Mouse (Mus musculus) urinary bladder, postnatal 4 days (tissue): ENCODE measurements at regions not wholly inside any gene's neighbourhood (a gene's known extent, or its start where the extent isn't known, plus 50 kb on each side); places are given as distances from the start of the nearest gene placed in this dataset.

ENCODE experiments used
- DNase-seq, 2 experiments: peaks; one replicate each; pipeline ENCODE4 v3.0.0; 2021 to 2022; ENCODE audit warnings: low spot score in 2 of 2

GRCm38 (mm10) chr6:139391307-139391706 is 110.5 kb downstream of the Rergl start:
- DNase-seq = no peak

- no peak for DNase-seq
These were observed 150.8 kb downstream of the Rergl start for GRCm38 (mm10) chr6:139350939-139351338.

- no peak for DNase-seq
These were observed 176.6 kb downstream of the Rergl start for GRCm38 (mm10) chr6:139325226-139325625.

- no peak for DNase-seq
These were observed 194.1 kb downstream of the Rergl start for GRCm38 (mm10) chr6:139307651-139308050.

- no peak for DNase-seq
These were observed 197.5 kb downstream of the Rergl start for GRCm38 (mm10) chr6:139304306-139304705.

- DNase-seq = no peak
These were observed 206.1 kb downstream of the Rergl start for GRCm38 (mm10) chr6:139295701-139296100.

- no peak for DNase-seq
These were observed 222.7 kb downstream of the Rergl start for GRCm38 (mm10) chr6:139279093-139279492.

GRCm38 (mm10) chr6:139275512-139275911 is 226.3 kb downstream of the Rergl start:
- DNase-seq = no peak

GRCm38 (mm10) chr6:139253704-139254103 is 248.1 kb downstream of the Rergl start:
- DNase-seq = no peak

GRCm38 (mm10) chr6:139248920-139249547 is 252.7 kb downstream of the Rergl start:
- DNase-seq = peak; percentile 20 to 61

- no peak for DNase-seq
These were observed 275.6 kb downstream of the Rergl start for GRCm38 (mm10) chr6:139226127-139226526.

- no peak for DNase-seq
These were observed 287.3 kb downstream of the Rergl start for GRCm38 (mm10) chr6:139214488-139214887.

GRCm38 (mm10) chr6:139210256-139210655 is 291.5 kb downstream of the Rergl start:
- DNase-seq = no peak

- DNase-seq = no peak
These were observed 303.2 kb downstream of the Rergl start for GRCm38 (mm10) chr6:139198601-139199000.

- DNase-seq = no peak
These were observed 315.3 kb downstream of the Rergl start for GRCm38 (mm10) chr6:139186431-139186830.

GRCm38 (mm10) chr6:139160352-139160751 is 341.4 kb downstream of the Rergl start:
- no peak for DNase-seq

- no peak for DNase-seq
These were observed 342.0 kb downstream of the Rergl start for GRCm38 (mm10) chr6:139159741-139160140.

- no peak for DNase-seq
These were observed 347.0 kb downstream of the Rergl start for GRCm38 (mm10) chr6:139154802-139155201.

- DNase-seq = no peak
These were observed 366.1 kb downstream of the Rergl start for GRCm38 (mm10) chr6:139135693-139136092.

- no peak for DNase-seq
These were observed 369.6 kb downstream of the Rergl start for GRCm38 (mm10) chr6:139132083-139132679.

- DNase-seq = no peak
These were observed 393.5 kb downstream of the Rergl start for GRCm38 (mm10) chr6:139108263-139108662.

GRCm38 (mm10) chr6:139103397-139103796 is 398.4 kb downstream of the Rergl start:
- DNase-seq = no peak

- no peak for DNase-seq
These were observed 402.5 kb downstream of the Rergl start for GRCm38 (mm10) chr6:139099273-139099672.

GRCm38 (mm10) chr6:139075433-139075832 is 417.1 kb upstream of the Igbp1b start:
- DNase-seq = no peak
